In genomic region chr13:109820866-109821265, GRCm38 (mm10) we compare ENCODE assay signal across 10 mouse cellular contexts.
A peak's percentile ranks its signal among the peaks of the same experiment; 100 is the strongest.
DNase-seq lines count a peak whose midpoint lies in the region; ATAC-seq and TF ChIP-seq lines count a peak whose summit lies in the region.
"Had no signal": no experiment of that assay in that cellular context is flagged by ENCODE, and none has a peak within 500 bp of the region (broad histone marks: within the 10 kb centered on the region; RNA-seq: fewer than 3 reads in every experiment).

No protein-coding gene starts in this region.

- H3K4me2 ChIP-seq in hindbrain, embryonic 12.5 days (replicated peaks) = no peak overlapping the region
- no peak overlapping the region for H3K4me2 ChIP-seq in hindbrain, embryonic 14.5 days (replicated peaks)
- no peak overlapping the region for H3K4me2 ChIP-seq in limb, embryonic 11.5 days (ENCODE audit: low read depth, severe bottlenecking)

- H3K9ac ChIP-seq in hindbrain, embryonic 12.5 days = no peak overlapping the region
- H3K9ac ChIP-seq in hindbrain, embryonic 14.5 days = no peak overlapping the region
- H3K9ac ChIP-seq in limb, embryonic 11.5 days (ENCODE audit: low read length) = no peak overlapping the region
- H3K9ac ChIP-seq: lung, embryonic 15.5 days had no signal

- peaks cover 37% of the 10 kb centered on the region for H3K4me1 ChIP-seq in hindbrain, embryonic 12.5 days
- peaks cover 41% of the 10 kb centered on the region for H3K4me1 ChIP-seq in hindbrain, embryonic 14.5 days (replicated peaks; ENCODE audit: control insufficient read depth, insufficient read depth, low read length)
- no peaks in the 10 kb centered on the region; the same call in 1 of the 2 replicates for H3K4me1 ChIP-seq in spleen, adult 2 months (ENCODE audit: control insufficient read depth, insufficient read depth, insufficient read length)
- peaks cover 28% of the 10 kb centered on the region for H3K4me1 ChIP-seq in limb, embryonic 11.5 days (ENCODE audit: control insufficient read depth, insufficient read depth, low read length)

- peak overlapping the region; percentile 96; the same call in 1 of the 2 replicates for H3K27ac ChIP-seq in hindbrain, embryonic 12.5 days
- no peak overlapping the region; the same call in 1 of the 2 replicates for H3K27ac ChIP-seq in hindbrain, embryonic 14.5 days
- 0 out of 2 replicates have a peak overlapping the region, but pooled peaks have one; percentile 33 for H3K27ac ChIP-seq in spleen, adult 2 months (ENCODE audit: insufficient read depth, low read length)
- H3K27ac ChIP-seq in limb, embryonic 11.5 days (replicated peaks; ENCODE audit: low read depth, low read length) = 0 out of 2 replicates have a peak overlapping the region, but pooled peaks have one; percentile 8

- no peaks in the 10 kb centered on the region for H3K9me3 ChIP-seq in hindbrain, embryonic 12.5 days (replicated peaks)
- no peaks in the 10 kb centered on the region for H3K9me3 ChIP-seq in hindbrain, embryonic 14.5 days (ENCODE audit: control insufficient read depth, low read length)
- no peaks in the 10 kb centered on the region for H3K9me3 ChIP-seq in limb, embryonic 11.5 days (ENCODE audit: control insufficient read depth, low read length)
- H3K9me3 ChIP-seq: lung, embryonic 15.5 days had no signal

- no peak for DNase-seq in hindbrain, embryonic 14.5 days (ENCODE audit: low spot score)
- no peak for DNase-seq in spleen, adult 2 months (ENCODE audit: low read depth in 1 of 2, low spot score in 2 of 2)
- no peak for DNase-seq in spleen, postnatal 4 days (ENCODE audit: low spot score in 2 of 2)
- no peak for DNase-seq in limb, embryonic 11.5 days (ENCODE audit: low spot score)
- no peak for DNase-seq in right cerebral cortex, adult 2 months (ENCODE audit: low spot score in 2 of 2)
- DNase-seq in left cerebral cortex, postnatal 25 days (ENCODE audit: low spot score in 2 of 2) = no peak
- DNase-seq: gastrocnemius, postnatal 36 days had no signal

- no peak for TF ChIP-seq CTCF in spleen, adult 2 months (IDR thresholded peaks at IDR 0.05; ENCODE audit: extremely low read depth, insufficient read depth, insufficient read length, insufficient replicate concordance)

- no peak for TF ChIP-seq POLR2A in spleen, adult 2 months (IDR thresholded peaks at IDR 0.05; ENCODE audit: low read depth, low read length)

- ATAC-seq in hindbrain, embryonic 12.5 days (ENCODE audit: low FRiP score) = no peak
- ATAC-seq in hindbrain, embryonic 14.5 days (ENCODE audit: low FRiP score) = no peak
- ATAC-seq in limb, embryonic 11.5 days (ENCODE audit: insufficient number of reproducible peaks, low FRiP score, low TSS enrichment, low read depth) = no peak
- ATAC-seq: forebrain, embryonic 14.5 days had no signal

- 69% methylated on average over 3 of the region's 3 CpGs for WGBS in hindbrain, embryonic 12.5 days
- WGBS in hindbrain, embryonic 14.5 days = 78% methylated on average over 3 of the region's 3 CpGs
- 59% methylated on average over 3 of the region's 3 CpGs for WGBS in spleen, adult 2 months
- WGBS in limb, embryonic 11.5 days = 65% methylated on average over 3 of the region's 3 CpGs

- H3K27me3 ChIP-seq in hindbrain, embryonic 12.5 days = no peaks in the 10 kb centered on the region
- H3K27me3 ChIP-seq in hindbrain, embryonic 14.5 days (ENCODE audit: control insufficient read depth, insufficient read depth, low read length) = no peaks in the 10 kb centered on the region
- no peaks in the 10 kb centered on the region for H3K27me3 ChIP-seq in spleen, adult 2 months (ENCODE audit: control insufficient read depth, insufficient read depth, low read length)
- H3K27me3 ChIP-seq in limb, embryonic 11.5 days (ENCODE audit: control insufficient read depth, insufficient read depth, low read length) = no peaks in the 10 kb centered on the region
- H3K27me3 ChIP-seq: lung, embryonic 15.5 days had no signal

- intact Hi-C loops in left cerebral cortex, postnatal 25 days (cut with DNase I) = loop anchor here (5.0 kb wide), 2 partner anchors 81 to 379 kb away; no protein-coding TSS in a partner anchor

- no peaks in the 10 kb centered on the region for H3K36me3 ChIP-seq in hindbrain, embryonic 12.5 days
- no peaks in the 10 kb centered on the region for H3K36me3 ChIP-seq in hindbrain, embryonic 14.5 days (replicated peaks; ENCODE audit: control insufficient read depth, insufficient read depth)
- no peaks in the 10 kb centered on the region for H3K36me3 ChIP-seq in spleen, adult 2 months (ENCODE audit: control insufficient read depth, insufficient read depth, low read length)
- H3K36me3 ChIP-seq in limb, embryonic 11.5 days (ENCODE audit: control insufficient read depth, insufficient read depth, low read length) = no peaks in the 10 kb centered on the region
- H3K36me3 ChIP-seq: lung, embryonic 15.5 days had no signal

- H3K4me3 ChIP-seq in hindbrain, embryonic 12.5 days = no peak overlapping the region
- H3K4me3 ChIP-seq in hindbrain, embryonic 14.5 days (replicated peaks; ENCODE audit: low read length) = no peak overlapping the region
- H3K4me3 ChIP-seq in spleen, adult 2 months (ENCODE audit: extremely low read depth, insufficient read depth, insufficient read length) = no peak overlapping the region
- no peak overlapping the region for H3K4me3 ChIP-seq in limb, embryonic 11.5 days (ENCODE audit: low read depth, low read length)
- H3K4me3 ChIP-seq: lung, embryonic 15.5 days had no signal
